Mouse (Mus musculus) limb, embryonic 15.5 days (tissue): ENCODE measurements at regions not wholly inside any gene's neighbourhood (a gene's known extent, or its start where the extent isn't known, plus 50 kb on each side); places are given as distances from the start of the nearest gene placed in this dataset.

Experiments
- ATAC-seq: fragments of 200-750 bp; cut with Nextera tagmentation; 2 replicates; pipeline ENCODE4 v1.8.0; 2017; ENCODE audit warnings: low read depth, moderate TSS enrichment; ENCODE audit not compliant: insufficient number of reproducible peaks, low FRiP score, low TSS enrichment
- H3K27ac ChIP-seq: fragments of 300-500 bp; sonication (generic); 2 replicates; pipeline ENCODE4 v1.5.1; 2015; ENCODE audit warnings: moderate library complexity, mild to moderate bottlenecking, inconsistent platforms
- H3K27me3 ChIP-seq: fragments of 300-500 bp; sonication (generic); 2 replicates; pipeline ENCODE4 v1.6.1; 2015; ENCODE audit warnings: inconsistent platforms
- H3K36me3 ChIP-seq: fragments of 300-500 bp; sonication (generic); 2 replicates; pipeline ENCODE4 v1.6.1; 2015; ENCODE audit warnings: inconsistent platforms
- H3K4me1 ChIP-seq: fragments of 300-500 bp; sonication (generic); 2 replicates; pipeline ENCODE4 v1.6.1; 2015; ENCODE audit warnings: inconsistent platforms
- H3K4me2 ChIP-seq: fragments of 300-500 bp; sonication (generic); 2 replicates; pipeline ENCODE4 v1.6.1; 2015; ENCODE audit warnings: mild to moderate bottlenecking, inconsistent platforms
- H3K4me3 ChIP-seq: fragments of 300-500 bp; sonication (generic); 2 replicates; pipeline ENCODE4 v1.5.1; 2015; ENCODE audit warnings: mild to moderate bottlenecking, inconsistent platforms
- H3K9ac ChIP-seq: fragments of 300-500 bp; sonication (generic); 2 replicates; pipeline ENCODE4 v1.6.1; 2015; ENCODE audit warnings: inconsistent platforms
- H3K9me3 ChIP-seq: fragments of 300-500 bp; sonication (generic); 2 replicates; pipeline ENCODE4 v1.6.1; 2016; ENCODE audit warnings: inconsistent platforms
- WGBS: fragments of 180-500 bp; shearing (Covaris S2); methylation state at CpG from one replicate; pipeline ENCODE4 v1.1.7; 2015; 5-methylcytosine and 5-hydroxymethylcytosine counted together

DNA sequence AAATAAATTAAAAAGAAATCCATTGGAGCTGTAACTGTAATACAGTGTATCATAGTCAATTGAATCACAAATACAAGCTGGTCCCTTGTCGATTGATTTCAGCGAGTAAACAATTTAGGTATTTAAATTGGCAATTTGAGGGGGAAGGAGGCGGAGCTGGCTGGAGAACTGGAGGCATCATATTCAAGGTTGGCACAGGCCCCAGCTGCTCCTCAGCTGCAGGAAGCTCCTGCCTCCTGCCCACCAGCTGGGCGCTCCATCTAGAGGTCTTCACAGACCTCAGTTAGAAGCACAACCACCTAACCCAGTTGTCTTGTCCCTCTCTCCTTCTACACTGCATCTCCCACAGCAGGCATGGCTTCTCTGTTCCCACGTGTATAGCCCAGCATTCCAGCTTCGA lies 292.6 kb downstream of the Mroh4 start:
- no peaks in the 10 kb centered on the region for H3K27me3 ChIP-seq
- no peaks in the 10 kb centered on the region for H3K9me3 ChIP-seq
- H3K4me2 ChIP-seq = no peak overlapping the region
- 68% methylated on average over 6 of the region's 6 CpGs for WGBS
- no peaks in the 10 kb centered on the region for H3K4me1 ChIP-seq
- no peak overlapping the region for H3K27ac ChIP-seq
- no peak overlapping the region for H3K9ac ChIP-seq
- H3K4me3 ChIP-seq = no peak overlapping the region
- no peak for ATAC-seq
- no peaks in the 10 kb centered on the region for H3K36me3 ChIP-seq

DNA sequence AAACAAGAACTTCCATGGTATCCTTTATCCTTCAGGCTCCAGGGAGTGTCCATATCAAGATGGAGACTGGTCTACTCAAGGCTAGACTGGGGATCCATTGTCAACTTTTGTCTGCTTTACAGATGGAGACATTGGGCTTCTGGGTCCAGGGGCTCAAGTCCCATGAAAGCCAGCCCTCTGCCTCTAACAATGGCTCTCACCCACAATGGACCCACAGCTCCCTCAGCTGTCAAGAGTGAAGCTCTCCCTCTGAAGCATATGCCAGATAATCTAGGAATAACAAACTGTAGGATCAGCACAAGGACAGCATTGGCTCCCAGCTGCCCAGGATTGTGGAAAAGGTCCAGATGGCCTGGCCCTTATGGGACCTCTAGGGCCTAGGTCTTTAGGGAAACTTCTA lies 302.3 kb downstream of the Mroh4 start:
- Histone ChIP-seq H3K9ac (no peak overlapping the region), H3K27me3 (no peaks in the 10 kb centered on the region), H3K4me3 (no peak overlapping the region), H3K36me3 (no peaks in the 10 kb centered on the region), H3K4me2 (no peak overlapping the region), H3K27ac (no peak overlapping the region), H3K4me1 (no peaks in the 10 kb centered on the region), H3K9me3 (no peaks in the 10 kb centered on the region)
- ATAC-seq = no peak

DNA sequence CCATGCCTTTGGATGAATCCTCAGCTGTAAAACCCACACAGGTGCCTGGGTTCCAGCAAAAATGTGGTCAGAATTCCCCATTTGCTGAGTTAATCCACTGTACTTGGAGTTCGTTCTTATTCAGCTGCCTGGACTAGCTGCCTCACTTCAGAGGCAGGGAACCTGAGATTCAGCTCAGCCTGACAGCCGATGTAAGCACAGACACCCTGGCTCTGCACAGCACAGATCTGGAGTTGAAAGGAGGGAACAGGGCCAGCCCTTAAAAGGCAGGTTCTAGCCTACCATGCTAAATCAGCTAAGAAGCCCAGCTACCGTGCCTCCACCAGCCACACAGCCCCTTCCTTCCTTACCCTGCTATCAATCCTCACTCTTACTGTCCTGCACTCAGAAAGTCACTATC lies 306.0 kb downstream of the Mroh4 start:
- Histone ChIP-seq H3K4me1 (0 out of 2 replicates have a peak, but pooled peaks cover 2% of the 10 kb centered on the region), H3K9me3 (no peaks in the 10 kb centered on the region), H3K27me3 (no peaks in the 10 kb centered on the region), H3K4me3 (no peak overlapping the region), H3K9ac (no peak overlapping the region), H3K36me3 (no peaks in the 10 kb centered on the region), H3K4me2 (no peak overlapping the region), H3K27ac (no peak overlapping the region)
- 51% methylated on average over 3 of the region's 3 CpGs for WGBS
- no peak for ATAC-seq

DNA sequence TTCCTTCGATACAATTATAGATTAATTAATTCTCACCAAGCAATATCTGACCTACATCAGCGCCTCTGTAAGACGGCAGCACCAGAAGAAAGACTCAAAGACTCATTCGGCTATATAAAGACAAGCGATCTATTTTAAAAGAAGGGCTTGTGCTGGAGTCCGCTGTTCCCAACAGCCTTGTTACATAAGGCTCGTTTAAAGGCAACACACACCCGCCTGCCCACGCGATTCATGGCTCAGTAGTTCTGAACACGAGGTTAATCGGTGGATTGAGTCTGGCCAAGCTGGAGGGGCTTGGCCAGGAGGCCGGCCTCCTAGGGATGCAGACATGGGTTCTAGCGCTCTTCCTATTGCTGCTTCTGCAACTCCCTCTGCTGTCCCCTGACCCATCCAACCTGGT lies 306.9 kb downstream of the Mroh4 start:
- no peak overlapping the region for H3K4me2 ChIP-seq
- 76% methylated on average over 14 of the region's 14 CpGs for WGBS
- no peak overlapping the region for H3K9ac ChIP-seq
- H3K36me3 ChIP-seq = no peaks in the 10 kb centered on the region
- H3K27me3 ChIP-seq = no peaks in the 10 kb centered on the region
- H3K9me3 ChIP-seq = no peaks in the 10 kb centered on the region
- ATAC-seq = no peak
- no peak overlapping the region for H3K27ac ChIP-seq
- H3K4me3 ChIP-seq = no peak overlapping the region
- H3K4me1 ChIP-seq = 0 out of 2 replicates have a peak, but pooled peaks cover 2% of the 10 kb centered on the region

DNA sequence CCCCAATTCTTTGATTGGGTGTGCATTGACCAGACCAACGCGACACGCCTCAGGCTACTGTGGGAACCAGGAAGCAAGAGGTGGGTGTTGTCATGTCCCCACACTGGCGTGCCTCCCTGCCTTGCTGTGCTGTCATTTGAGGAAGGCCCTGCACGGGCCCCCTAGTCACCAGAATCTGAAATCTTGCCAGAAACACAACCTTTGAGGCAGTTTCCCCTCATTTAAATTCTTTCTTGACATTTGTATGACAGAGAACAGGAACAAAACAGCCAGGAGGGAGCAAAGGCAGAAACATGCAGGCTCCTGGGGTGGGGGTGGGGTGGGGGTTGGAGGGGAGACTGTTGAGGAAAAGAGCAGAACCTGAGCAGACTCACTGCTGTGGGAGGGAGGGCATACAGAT lies 309.5 kb downstream of the Mroh4 start:
- no peak for ATAC-seq
- no peak overlapping the region for H3K9ac ChIP-seq
- no peaks in the 10 kb centered on the region for H3K36me3 ChIP-seq
- H3K9me3 ChIP-seq = no peaks in the 10 kb centered on the region
- WGBS = 41% methylated on average over 5 of the region's 5 CpGs
- no peak overlapping the region for H3K4me2 ChIP-seq
- H3K27ac ChIP-seq = no peak overlapping the region
- no peaks in the 10 kb centered on the region for H3K27me3 ChIP-seq
- H3K4me3 ChIP-seq = no peak overlapping the region
- 0 out of 2 replicates have a peak, but pooled peaks cover 2% of the 10 kb centered on the region for H3K4me1 ChIP-seq

DNA sequence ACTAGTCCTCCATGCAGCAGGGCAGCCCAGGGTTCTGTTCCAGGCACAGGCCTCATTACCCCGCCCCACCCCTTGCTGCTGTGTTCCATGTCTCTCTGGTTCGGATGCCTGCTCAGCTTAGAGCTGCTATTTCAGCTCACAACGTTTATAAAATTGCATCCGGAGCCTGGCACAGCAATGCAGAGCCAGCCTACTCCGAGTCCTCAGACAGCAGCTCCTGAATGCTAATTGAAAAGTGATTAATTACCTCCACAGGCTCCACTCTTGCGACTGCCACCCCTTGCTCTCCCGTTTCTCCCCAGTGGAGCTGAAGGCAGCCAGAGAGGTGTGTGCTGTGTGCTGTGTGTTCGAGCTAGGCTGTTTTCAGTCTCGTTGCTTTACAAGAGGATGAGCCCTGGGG lies 310.6 kb downstream of the Mroh4 start:
- Histone ChIP-seq H3K4me1 (0 out of 2 replicates have a peak, but pooled peaks cover 2% of the 10 kb centered on the region), H3K27me3 (no peaks in the 10 kb centered on the region), H3K27ac (no peak overlapping the region), H3K9ac (no peak overlapping the region), H3K9me3 (no peaks in the 10 kb centered on the region), H3K4me3 (no peak overlapping the region), H3K4me2 (no peak overlapping the region), H3K36me3 (no peaks in the 10 kb centered on the region)
- no peak for ATAC-seq
- 24% methylated on average over 9 of the region's 9 CpGs for WGBS

DNA sequence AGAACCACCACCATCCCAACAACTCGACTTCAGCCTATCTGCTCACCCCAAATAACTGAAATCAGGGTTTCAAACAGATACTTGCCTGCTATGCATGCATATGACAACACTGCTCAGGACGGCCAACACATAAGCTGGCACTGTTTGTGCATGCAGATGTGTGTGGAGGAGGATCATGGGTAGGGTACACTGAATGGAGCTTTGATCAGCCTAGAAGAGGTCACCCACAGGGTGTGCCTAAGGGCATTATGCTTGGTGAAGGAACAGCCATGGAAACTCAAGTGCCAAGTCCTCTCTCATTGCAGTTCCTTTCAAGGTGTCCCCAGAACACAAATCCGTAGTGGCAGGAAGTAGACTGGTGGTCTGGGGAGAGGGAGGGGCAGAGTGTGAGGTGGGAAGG lies 316.7 kb downstream of the Mroh4 start:
- no peaks in the 10 kb centered on the region for H3K27me3 ChIP-seq
- no peak overlapping the region for H3K27ac ChIP-seq
- H3K4me3 ChIP-seq = no peak overlapping the region
- no peaks in the 10 kb centered on the region for H3K4me1 ChIP-seq
- H3K9ac ChIP-seq = no peak overlapping the region
- H3K36me3 ChIP-seq = no peaks in the 10 kb centered on the region
- ATAC-seq = no peak
- no peaks in the 10 kb centered on the region for H3K9me3 ChIP-seq
- H3K4me2 ChIP-seq = no peak overlapping the region
- 58% methylated on average over 3 of the region's 3 CpGs for whole genome bisulfite sequencing

DNA sequence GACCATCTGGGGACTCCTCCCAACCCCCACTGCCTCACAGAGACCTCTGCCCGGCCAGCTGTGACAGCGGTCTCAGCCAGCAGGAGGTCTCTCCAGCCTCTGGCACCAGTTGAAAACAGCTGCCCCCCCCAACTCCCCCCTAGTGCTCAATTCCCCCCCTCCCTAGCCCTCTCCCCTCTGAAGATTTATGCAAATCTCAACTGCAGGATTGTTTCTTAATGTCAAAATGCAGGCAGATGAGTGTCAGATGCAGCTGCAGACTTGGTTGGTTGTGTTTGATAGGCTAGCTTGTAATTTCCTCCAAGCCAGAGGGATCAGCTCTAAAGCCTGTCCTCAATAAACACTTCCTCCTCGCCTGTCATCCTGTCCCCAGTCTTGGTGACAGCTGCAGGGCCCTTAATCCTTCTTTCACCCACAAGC lies 317.7 kb downstream of the Mroh4 start:
- WGBS = 14% methylated on average over 3 of the region's 3 CpGs
- Histone ChIP-seq H3K4me2 (no peak overlapping the region), H3K27me3 (no peaks in the 10 kb centered on the region), H3K4me3 (no peak overlapping the region), H3K9ac (no peak overlapping the region), H3K4me1 (no peaks in the 10 kb centered on the region), H3K36me3 (no peaks in the 10 kb centered on the region), H3K27ac (no peak overlapping the region), H3K9me3 (no peaks in the 10 kb centered on the region)
- ATAC-seq = no peak

DNA sequence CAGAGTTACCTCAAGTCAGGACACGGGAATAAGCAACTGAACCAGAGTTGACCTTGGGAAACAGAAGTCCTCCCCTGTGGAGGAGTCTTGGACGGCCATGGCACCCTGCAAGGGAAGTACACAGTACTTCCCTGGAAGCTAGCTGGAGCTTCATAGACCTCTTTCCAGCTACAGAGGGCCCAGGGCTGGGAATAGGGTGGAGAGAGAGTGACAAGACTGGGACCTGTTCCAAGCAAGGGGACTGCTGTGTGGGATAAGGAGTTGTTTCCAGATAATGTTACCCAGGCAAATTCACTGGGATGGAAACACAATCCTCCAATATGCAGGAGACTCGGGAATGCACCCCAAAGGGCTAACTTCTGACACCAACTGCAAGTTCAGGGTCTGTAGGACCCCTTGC lies 325.1 kb downstream of the Mroh4 start:
- H3K27ac ChIP-seq = no peak overlapping the region
- WGBS = 49% methylated on average over 3 of the region's 3 CpGs
- no peak overlapping the region for H3K9ac ChIP-seq
- H3K36me3 ChIP-seq = no peaks in the 10 kb centered on the region
- H3K9me3 ChIP-seq = no peaks in the 10 kb centered on the region
- no peak for ATAC-seq
- H3K4me1 ChIP-seq = no peaks in the 10 kb centered on the region
- no peak overlapping the region for H3K4me2 ChIP-seq
- H3K4me3 ChIP-seq = no peak overlapping the region
- H3K27me3 ChIP-seq = no peaks in the 10 kb centered on the region

DNA sequence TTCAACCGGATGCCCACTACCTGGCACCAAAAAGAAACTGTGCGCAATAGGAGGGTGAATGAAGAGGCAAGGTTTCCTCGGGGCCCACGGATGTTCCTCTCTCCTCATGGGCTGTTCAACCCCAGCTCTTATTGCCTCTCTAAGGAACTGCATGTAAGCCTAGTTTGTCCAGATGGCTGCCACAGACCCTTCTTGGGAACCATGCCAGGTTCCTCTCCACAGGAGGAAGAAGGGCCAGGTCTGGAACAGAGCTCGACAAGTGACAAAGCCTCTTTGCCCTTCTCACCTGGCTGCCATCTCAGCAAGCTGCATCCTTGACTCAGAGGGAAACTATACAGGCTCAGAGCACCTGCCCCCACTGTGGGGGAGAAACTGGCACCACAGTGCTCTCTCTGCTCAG lies 329.6 kb downstream of the Mroh4 start:
- H3K4me2 ChIP-seq = no peak overlapping the region
- no peak for ATAC-seq

DNA sequence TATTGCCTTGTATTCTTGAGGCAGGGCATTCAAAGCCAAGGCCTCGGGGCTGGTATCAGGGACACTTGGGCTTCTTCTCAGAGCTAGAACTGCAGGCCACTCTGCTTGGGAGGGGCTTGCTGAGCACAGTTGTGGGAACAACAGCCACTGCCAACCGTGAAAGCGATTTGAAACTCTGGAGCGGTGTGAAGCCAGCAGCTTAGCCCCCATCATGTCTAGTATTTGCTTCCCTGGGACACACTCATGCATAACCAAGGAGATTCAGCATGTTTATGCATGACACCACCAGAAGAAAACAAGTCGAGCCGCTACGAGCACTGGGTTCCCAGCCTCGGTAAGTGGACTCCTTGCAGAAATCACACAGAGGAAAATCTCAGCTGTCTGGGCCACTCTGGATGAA lies 339.9 kb downstream of the Mroh4 start:
- ATAC-seq = no peak
- H3K4me1 ChIP-seq = no peaks in the 10 kb centered on the region
- no peak overlapping the region for H3K4me3 ChIP-seq
- no peaks in the 10 kb centered on the region for H3K9me3 ChIP-seq
- no peak overlapping the region for H3K9ac ChIP-seq
- H3K27me3 ChIP-seq = no peaks in the 10 kb centered on the region
- no peak overlapping the region for H3K4me2 ChIP-seq
- 59% methylated on average over 8 of the region's 8 CpGs for WGBS
- no peak overlapping the region for H3K27ac ChIP-seq
- H3K36me3 ChIP-seq = no peaks in the 10 kb centered on the region

More for the DNA sequence above, 329.6 kb downstream of the Mroh4 start:
- H3K27me3 ChIP-seq = no peaks in the 10 kb centered on the region
- H3K27ac ChIP-seq = no peak overlapping the region
- H3K9ac ChIP-seq = no peak overlapping the region
- H3K36me3 ChIP-seq = no peaks in the 10 kb centered on the region
- WGBS = 85% methylated on average over 5 of the region's 5 CpGs
- H3K4me3 ChIP-seq = no peak overlapping the region
- H3K9me3 ChIP-seq = no peaks in the 10 kb centered on the region
- H3K4me1 ChIP-seq = no peaks in the 10 kb centered on the region

DNA sequence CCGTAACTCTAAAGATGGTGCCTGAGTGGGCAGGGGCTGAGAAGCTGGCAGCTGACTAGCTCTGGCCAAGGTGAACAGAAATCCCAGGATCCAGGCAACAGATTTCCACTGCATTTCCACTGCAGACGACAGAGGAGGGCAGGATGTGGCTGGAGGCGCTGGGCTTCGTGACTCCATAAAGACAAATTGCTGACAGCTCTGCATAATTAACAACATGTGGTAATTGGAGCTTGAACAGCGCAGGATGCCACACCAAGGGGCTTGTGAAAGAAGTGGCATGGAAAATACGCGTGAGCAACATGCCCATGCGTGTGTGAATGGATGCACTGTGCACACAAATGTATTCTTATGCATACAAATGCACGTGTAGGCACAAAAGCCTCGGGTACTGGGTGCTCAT lies 341.5 kb downstream of the Mroh4 start:
- Histone ChIP-seq H3K9ac (no peak overlapping the region), H3K4me3 (no peak overlapping the region), H3K27ac (no peak overlapping the region), H3K36me3 (no peaks in the 10 kb centered on the region), H3K4me1 (no peaks in the 10 kb centered on the region), H3K27me3 (no peaks in the 10 kb centered on the region), H3K4me2 (no peak overlapping the region), H3K9me3 (no peaks in the 10 kb centered on the region)
- WGBS = 32% methylated on average over 10 of the region's 10 CpGs
- ATAC-seq = no peak

DNA sequence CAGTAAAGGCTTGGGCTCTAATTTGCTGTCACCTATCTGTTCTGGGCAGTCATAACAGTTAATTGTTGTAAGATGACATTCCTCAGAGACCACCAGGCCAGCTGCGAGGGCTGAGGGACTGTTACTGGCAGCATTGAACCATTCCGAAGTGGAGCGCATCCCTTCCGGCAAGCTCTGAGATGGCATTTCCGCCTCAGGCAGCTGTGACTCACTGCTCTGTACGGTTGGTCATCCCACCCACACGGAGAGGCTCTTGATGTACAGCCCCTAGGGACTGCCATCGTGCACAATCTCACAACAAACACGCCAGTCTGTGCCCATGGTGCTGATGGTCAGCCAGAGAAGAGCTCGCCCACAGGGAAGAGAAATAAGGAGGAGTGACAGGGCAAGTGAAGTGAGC lies 342.0 kb downstream of the Mroh4 start:
- no peaks in the 10 kb centered on the region for H3K36me3 ChIP-seq
- no peak for ATAC-seq
- no peaks in the 10 kb centered on the region for H3K9me3 ChIP-seq
- no peaks in the 10 kb centered on the region for H3K4me1 ChIP-seq
- no peak overlapping the region for H3K27ac ChIP-seq
- no peaks in the 10 kb centered on the region for H3K27me3 ChIP-seq
- H3K9ac ChIP-seq = no peak overlapping the region
- 64% methylated on average over 10 of the region's 10 CpGs for WGBS
- H3K4me3 ChIP-seq = no peak overlapping the region
- no peak overlapping the region for H3K4me2 ChIP-seq
